Mouse (Mus musculus) G1E (cell line): ENCODE measurements around the gene Sgf29. TPM values are rescaled to one million over a fixed set of nuclear protein-coding genes. Genes with fewer than 3 reads are reported as not detected.
"Not testable (repeated sequence)": the region's sequence is repeated elsewhere in the genome, so short reads cannot be mapped to it uniquely, and the experiment has no call there.

ENCODE experiments used
- ATAC-seq: 2 replicates; pipeline ENCODE4 v1.8.0; 2016; ENCODE audit warnings: mild to moderate bottlenecking; ENCODE audit not compliant: insufficient number of reproducible peaks, poor library complexity, low FRiP score, severe bottlenecking; ENCODE audit errors: extremely low read depth
- DNase-seq: peaks from one replicate; pipeline ENCODE4 v3.0.0; 2012; ENCODE audit warnings: low spot score
- H3K27me3 ChIP-seq: 2 replicates; pipeline ENCODE4 v1.6.1; 2012; ENCODE audit warnings: mild to moderate bottlenecking, low read length, inconsistent platforms; ENCODE audit not compliant: insufficient read depth
- H3K36me3 ChIP-seq: replicated peaks from 2 replicates; pipeline ENCODE3; 2012; ENCODE audit warnings: mild to moderate bottlenecking, inconsistent platforms
- H3K4me1 ChIP-seq: 2 replicates; pipeline ENCODE4 v1.6.1; 2012; ENCODE audit warnings: low read depth, low read length, inconsistent platforms, mixed read lengths; ENCODE audit not compliant: insufficient read depth
- H3K4me3 ChIP-seq: 2 replicates; pipeline ENCODE4 v1.5.1; 2012; ENCODE audit warnings: low read depth, mild to moderate bottlenecking, inconsistent platforms, low read length, moderate library complexity, mixed read lengths
- H3K9me3 ChIP-seq: replicated peaks from 2 replicates; pipeline ENCODE4 v1.6.1; 2012; ENCODE audit warnings: inconsistent platforms
- CTCF ChIP-seq: IDR thresholded peaks from 2 replicates; pipeline ENCODE4 v1.5.1; 2012; ENCODE audit warnings: low read depth, low read length, inconsistent platforms, mixed read lengths
- GATA1 ChIP-seq: IDR thresholded peaks from 2 replicates; pipeline ENCODE4 v1.6.1; 2012; ENCODE audit warnings: borderline replicate concordance, low read length, inconsistent platforms, mixed read lengths
- GATA2 ChIP-seq: IDR thresholded peaks from 2 replicates; pipeline ENCODE4 v1.6.1; 2012; ENCODE audit warnings: low read depth, low read length, inconsistent platforms, borderline replicate concordance
- POLR2AphosphoS5 ChIP-seq: IDR thresholded peaks from 2 replicates; pipeline ENCODE4 v1.6.1; 2012; ENCODE audit warnings: low read depth, low read length, inconsistent platforms; ENCODE audit not compliant: insufficient replicate concordance
- TAL1 ChIP-seq: conservative IDR thresholded peaks from 2 replicates; pipeline ENCODE4 v1.6.1; 2012; ENCODE audit warnings: low read depth, low read length, inconsistent platforms, mixed read lengths
- polyA plus RNA-seq: library from polyadenylated mRNA; stranded (reverse); fragments of >175 nt; gene quantifications from 2 replicates; pipeline ENCODE4 v1.2.3, GENCODE M21; 2012
- total RNA-seq, 2 experiments: library from RNA; stranded (forward) in 1 of 2; stranded (reverse) in 1 of 2; fragments of 200-1000 nt in 1 of 2; fragments of >200 nt in 1 of 2; fragmentation: Nextera tagmentation in 1 of 2; gene quantifications; 2 replicates each; pipeline ENCODE4 v1.2.3; 2014 to 2017

Sgf29 gene
- total and polyA plus RNA-seq, 3 experiments: 36.8 to 159 (median 124) TPM

DNA sequence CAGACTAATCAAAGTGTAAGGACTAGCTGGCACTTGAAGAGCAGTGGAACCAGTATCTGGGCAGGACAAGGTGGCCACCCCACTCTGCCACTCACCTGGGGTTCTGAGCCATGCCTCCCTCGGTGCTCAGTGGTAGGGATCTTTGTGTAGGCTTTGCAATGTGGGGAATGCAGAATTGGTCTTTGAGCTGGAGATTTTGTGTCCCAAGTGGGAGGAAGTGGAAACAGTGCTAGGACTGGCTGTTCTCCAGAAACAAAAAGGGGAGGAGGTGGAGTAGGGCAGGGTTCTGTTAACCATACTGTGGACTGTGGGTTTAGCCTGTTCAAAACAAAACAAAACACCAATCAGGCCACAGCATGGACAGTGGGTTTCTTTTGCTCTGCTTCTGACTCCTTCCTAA is 27.1 kb downstream of the Sgf29 start, which contains the start of gene Sult1a1:
Gene Sult1a1, minus strand, starts transcription at position 226 of the 400 bp plus-strand sequence.
- no peak within 1 kb of the TSS for H3K4me3 ChIP-seq
- H3K36me3 ChIP-seq: peaks cover 88% of the 10 kb centered on the region
- H3K9me3 ChIP-seq: no peaks in the 10 kb centered on the region
- H3K27me3 ChIP-seq: no peaks in the 10 kb centered on the region
- H3K4me1 ChIP-seq: peaks cover 6% of the 10 kb centered on the region; the same call in 1 of the 2 replicates
- TF ChIP-seq CTCF: no peak
- no peak for TF ChIP-seq TAL1
- no peak for TF ChIP-seq GATA1
- TF ChIP-seq GATA2: no peak
- no peak for TF ChIP-seq POLR2AphosphoS5
- ATAC-seq: no peak
- DNase-seq: no peak

GRCm38 (mm10) chr7:126676631-126677220 is 27.6 kb downstream of the Sgf29 start:
- no peak for ATAC-seq
- no peaks in the 10 kb centered on the region for H3K9me3 ChIP-seq
- H3K36me3 ChIP-seq: peaks cover 83% of the 10 kb centered on the region
- no peak for DNase-seq
- H3K27me3 ChIP-seq: no peaks in the 10 kb centered on the region
- TF ChIP-seq CTCF: no peak
- no peak for TF ChIP-seq POLR2AphosphoS5
- no peak for TF ChIP-seq GATA1
- TF ChIP-seq GATA2: no peak
- no peak for TF ChIP-seq TAL1
- H3K4me3 ChIP-seq: no peak overlapping the region
- H3K4me1 ChIP-seq: peaks cover 6% of the 10 kb centered on the region; the same call in 1 of the 2 replicates

- Histone ChIP-seq H3K9me3 (no peaks in the 10 kb centered on the region), H3K4me3 (no peak overlapping the region), H3K4me1 (peaks cover 6% of the 10 kb centered on the region; the same call in 1 of the 2 replicates), H3K27me3 (no peaks in the 10 kb centered on the region), H3K36me3 (peaks cover 80% of the 10 kb centered on the region)
- TF ChIP-seq CTCF (no peak), GATA2 (no peak), GATA1 (no peak), POLR2AphosphoS5 (no peak), TAL1 (no peak)
- no peak for DNase-seq
- no peak for ATAC-seq
Measured at GRCm38 (mm10) chr7:126678545-126679341, 29.6 kb downstream of the Sgf29 start.

- no peaks in the 10 kb centered on the region for H3K27me3 ChIP-seq
- H3K36me3 ChIP-seq: peaks cover 83% of the 10 kb centered on the region
- DNase-seq (no peak), ATAC-seq (no peak)
- H3K4me3 ChIP-seq: no peak overlapping the region
- TF ChIP-seq TAL1: no peak
- no peak for TF ChIP-seq GATA1
- no peak for TF ChIP-seq POLR2AphosphoS5
- no peak for TF ChIP-seq CTCF
- no peak for TF ChIP-seq GATA2
- no peaks in the 10 kb centered on the region for H3K9me3 ChIP-seq
- peaks cover 6% of the 10 kb centered on the region; the same call in 1 of the 2 replicates for H3K4me1 ChIP-seq
Measured at GRCm38 (mm10) chr7:126679683-126680082, 30.6 kb downstream of the Sgf29 start.

DNA sequence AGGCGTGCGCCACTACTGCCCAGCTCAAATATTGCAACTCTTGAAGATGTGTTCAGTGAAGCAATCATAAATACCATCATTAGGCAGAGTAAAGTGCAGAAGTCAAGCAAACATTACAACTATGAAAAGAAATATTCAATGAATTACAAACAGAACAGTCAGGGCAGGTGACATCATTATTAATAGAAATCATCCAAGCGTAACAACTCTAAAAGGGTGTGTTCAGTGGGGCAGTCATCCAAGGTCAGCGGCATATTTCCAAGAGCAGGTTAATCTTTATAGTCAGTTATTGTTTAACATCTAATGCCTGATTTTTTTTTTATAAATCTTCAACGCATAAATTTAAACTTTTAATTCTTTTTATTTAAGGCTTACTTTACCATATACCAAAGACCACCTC is 32.1 kb downstream of the Sgf29 start:
- DNase-seq: no peak

DNA sequence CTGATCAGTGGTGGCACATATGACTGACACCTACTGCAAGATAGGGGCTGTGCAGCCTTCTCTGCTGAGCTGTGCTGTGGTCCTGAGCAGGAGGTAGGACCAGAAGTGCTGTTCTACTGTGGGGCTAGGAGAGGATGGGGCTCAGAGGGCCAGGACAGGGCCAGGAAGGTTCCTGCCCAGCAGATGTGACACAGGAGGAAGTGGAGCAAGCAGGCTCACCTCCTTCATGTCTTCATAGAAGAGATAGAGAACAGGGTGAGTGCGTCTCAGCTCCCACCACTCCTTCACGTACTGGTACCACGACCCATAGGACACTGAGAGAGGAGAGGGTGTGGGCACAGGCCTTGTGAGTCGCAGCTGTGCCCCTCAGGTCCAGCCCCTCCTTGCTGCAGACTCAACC is 39.0 kb downstream of the Sgf29 start:
- Histone ChIP-seq H3K4me1 (peaks cover 13% of the 10 kb centered on the region), H3K36me3 (peaks cover 77% of the 10 kb centered on the region)
- not testable (repeated sequence) for H3K27me3 ChIP-seq, H3K9me3 ChIP-seq, ATAC-seq, H3K4me3 ChIP-seq, DNase-seq

More for the DNA sequence above, 32.1 kb downstream of the Sgf29 start:
- no peak for TF ChIP-seq CTCF
- no peak for TF ChIP-seq GATA2
- TF ChIP-seq GATA1: no peak
- no peak for TF ChIP-seq TAL1
- TF ChIP-seq POLR2AphosphoS5: no peak
- no peak for ATAC-seq
- no peaks in the 10 kb centered on the region for H3K9me3 ChIP-seq
- no peak overlapping the region for H3K4me3 ChIP-seq
- no peaks in the 10 kb centered on the region for H3K27me3 ChIP-seq
- peaks cover 2% of the 10 kb centered on the region; the same call in 1 of the 2 replicates for H3K4me1 ChIP-seq
- H3K36me3 ChIP-seq: peaks cover 76% of the 10 kb centered on the region
